Mouse (Mus musculus) ES-Bruce4 (cell line): ENCODE results near the gene Tfb2m.
"Not testable (repeated sequence)": the region's sequence is repeated elsewhere in the genome, so short reads cannot be mapped to it uniquely, and the experiment has no call there.

ENCODE experiments used
- CTCF ChIP-seq: IDR thresholded peaks from one replicate; pipeline ENCODE4 v1.8.1; 2011; ENCODE audit warnings: low read depth, low read length
- EP300 ChIP-seq: IDR thresholded peaks from 2 replicates; pipeline ENCODE4 v1.6.1; 2011; ENCODE audit warnings: low read depth, low read length; ENCODE audit not compliant: insufficient read depth
- POLR2A ChIP-seq: IDR thresholded peaks from one replicate; pipeline ENCODE4 v1.8.1; 2011; ENCODE audit warnings: low read length; ENCODE audit not compliant: insufficient read depth

- TF ChIP-seq CTCF, POLR2A: not testable (repeated sequence)
- TF ChIP-seq EP300: peak; percentile 35; the same call in 1 of the 2 replicates
Measured at GRCm38 (mm10) chr1:179545768-179546550, at the start of gene Tfb2m, which contains the start of gene Cnst.
